Mouse (Mus musculus): ENCODE measurements at regions not wholly inside any gene's neighbourhood (a gene's known extent, or its start where the extent isn't known, plus 50 kb on each side); places are given as distances from the start of the nearest gene placed in this dataset.
A peak's percentile ranks its signal among the peaks of the same experiment; 100 is the strongest.

DNA sequence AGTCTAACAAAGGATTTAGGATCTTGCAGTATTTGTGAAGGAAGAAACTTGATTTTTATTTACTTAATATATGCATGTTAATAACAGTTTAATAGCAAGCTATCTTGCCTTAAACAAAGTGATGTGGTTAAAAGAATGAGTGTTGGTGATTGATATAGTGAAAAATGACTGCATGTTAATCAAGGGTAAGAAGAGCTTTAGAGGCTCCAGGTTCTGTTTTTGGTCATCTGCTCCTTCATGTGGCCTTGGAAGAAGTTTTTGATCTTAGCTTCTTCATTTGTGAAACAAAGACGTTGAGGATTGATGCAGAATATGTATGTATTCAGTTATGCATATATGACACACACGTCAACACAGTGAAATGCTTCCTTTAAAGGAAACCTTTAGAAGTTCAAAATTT lies 97.1 kb upstream of the Palmd start:
- Histone ChIP-seq H3K4me1 (ENCODE audit: control insufficient read depth in 1 of 2, insufficient read depth in 2 of 2, low read length in 2 of 2) (no peaks in the 10 kb centered on the region), H3K27me3 (ENCODE audit: control insufficient read depth in 1 of 2, insufficient read depth in 2 of 2, low read length in 2 of 2) (no peaks in the 10 kb centered on the region; a peak in 2 of 4 replicates), H3K9me3 (replicated peaks; ENCODE audit: insufficient read depth, low read length) (no peaks in the 10 kb centered on the region), H3K79me2 (ENCODE audit: control insufficient read depth, insufficient read depth, low read length, poor library complexity) (no peaks in the 10 kb centered on the region), H3K4me3 (ENCODE audit: control insufficient read depth in 1 of 2, insufficient read depth in 1 of 2, low read depth in 2 of 2, low read length in 2 of 2) (no peak overlapping the region), H3K36me3 (ENCODE audit: control insufficient read depth in 1 of 2, insufficient read depth in 2 of 2, low read length in 2 of 2) (no peaks in the 10 kb centered on the region), H3K9ac (ENCODE audit: control insufficient read depth, low read depth, low read length, poor library complexity, severe bottlenecking) (no peak overlapping the region), H3K27ac (ENCODE audit: control insufficient read depth, low read depth, low read length) (no peak overlapping the region)
- no peak for TF ChIP-seq RCOR1 (IDR thresholded peaks at IDR 0.05; ENCODE audit: low read depth, low read length)
- no peak for TF ChIP-seq E2F4 (IDR thresholded peaks at IDR 0.05; ENCODE audit: borderline replicate concordance, low read depth, low read length)
- no peak for DNase-seq (ENCODE audit: low read depth, low spot score)

DNA sequence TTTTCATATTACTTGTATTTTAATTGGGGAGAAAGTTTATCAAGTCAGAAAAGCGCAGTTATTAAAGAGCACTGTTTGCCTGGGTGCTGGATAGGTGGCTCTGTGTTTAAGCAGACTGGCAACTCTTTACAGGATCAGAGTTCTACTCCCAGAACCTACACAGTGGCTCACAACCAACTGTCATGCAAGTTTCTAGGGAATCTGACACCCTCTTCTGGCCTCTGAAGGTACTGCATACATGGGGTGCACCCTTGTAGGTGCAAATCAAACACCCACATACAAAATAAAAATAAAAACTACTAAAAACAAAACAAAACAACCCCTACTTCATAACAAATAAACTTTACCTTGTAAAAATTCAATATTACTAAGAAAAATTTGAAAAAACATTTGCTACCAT lies 93.0 kb upstream of the Palmd start:
- no peaks in the 10 kb centered on the region for H3K36me3 ChIP-seq (ENCODE audit: control insufficient read depth in 1 of 2, insufficient read depth in 2 of 2, low read length in 2 of 2)
- H3K4me3 ChIP-seq (ENCODE audit: control insufficient read depth in 1 of 2, insufficient read depth in 1 of 2, low read depth in 2 of 2, low read length in 2 of 2), result no peak overlapping the region
- DNase-seq (ENCODE audit: low read depth, low spot score), result peak; percentile 29
- H3K79me2 ChIP-seq (ENCODE audit: control insufficient read depth, insufficient read depth, low read length, poor library complexity), result no peaks in the 10 kb centered on the region
- no peaks in the 10 kb centered on the region for H3K4me1 ChIP-seq (ENCODE audit: control insufficient read depth in 1 of 2, insufficient read depth in 2 of 2, low read length in 2 of 2)
- H3K27me3 ChIP-seq (ENCODE audit: control insufficient read depth in 1 of 2, insufficient read depth in 2 of 2, low read length in 2 of 2), result no peaks in the 10 kb centered on the region; a peak in 1 of 4 replicates
- H3K9ac ChIP-seq (ENCODE audit: control insufficient read depth, low read depth, low read length, poor library complexity, severe bottlenecking), result no peak overlapping the region
- TF ChIP-seq ZC3H11A (IDR thresholded peaks at IDR 0.05; ENCODE audit: low read depth, low read length) (peak; percentile 34), RAD21 (IDR thresholded peaks at IDR 0.05; ENCODE audit: low read depth, low read length) (peak; percentile 55), HCFC1 (IDR thresholded peaks at IDR 0.05; ENCODE audit: low read depth, low read length) (no peak), SMC3 (IDR thresholded peaks at IDR 0.05; ENCODE audit: low read depth, low read length) (peak; percentile 54), CTCF (IDR thresholded peaks at IDR 0.05 in 2 of 3, conservative IDR thresholded peaks at IDR 0.05 in 1 of 3; ENCODE audit: control insufficient read depth in 1 of 3, insufficient read depth in 1 of 3, low read depth in 2 of 3, low read length in 3 of 3, poor library complexity in 1 of 3, severe bottlenecking in 1 of 3) (peak in 2 of 3 experiments; percentile 15 to 47; a peak in 3 of 6 replicates), RCOR1 (IDR thresholded peaks at IDR 0.05; ENCODE audit: low read depth, low read length) (no peak)
- no peak overlapping the region for H3K27ac ChIP-seq (ENCODE audit: control insufficient read depth, low read depth, low read length)
- H3K9me3 ChIP-seq (replicated peaks; ENCODE audit: insufficient read depth, low read length), result no peaks in the 10 kb centered on the region

DNA sequence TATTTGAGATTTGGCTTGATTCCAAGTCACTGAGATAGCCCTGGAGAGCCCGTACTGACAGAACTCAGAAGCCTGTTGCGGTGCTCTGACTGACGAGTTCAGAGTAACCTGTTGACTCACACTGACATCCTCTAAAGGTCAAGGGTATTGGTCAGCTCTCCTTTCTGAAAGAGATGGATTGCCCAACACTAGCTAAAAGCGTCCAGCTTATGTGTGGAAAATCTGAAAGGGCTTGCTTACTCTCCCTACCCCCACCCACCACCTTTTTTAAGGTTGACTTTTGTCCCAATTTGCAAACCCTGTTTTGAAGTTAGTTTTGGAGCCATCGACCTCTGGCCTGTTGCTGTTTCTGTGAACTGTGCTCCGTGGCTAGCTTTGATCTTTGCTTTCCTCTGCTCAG lies 92.4 kb upstream of the Palmd start:
- TF ChIP-seq JUND (IDR thresholded peaks at IDR 0.05; ENCODE audit: low read depth, low read length), result no peak
- TF ChIP-seq SIN3A (IDR thresholded peaks at IDR 0.05; ENCODE audit: low read length), result no peak
- TF ChIP-seq POLR2AphosphoS5 (IDR thresholded peaks at IDR 0.05; ENCODE audit: borderline replicate concordance, low read depth, low read length), result no peak
- no peak for TF ChIP-seq TAL1 (IDR thresholded peaks at IDR 0.05; ENCODE audit: low read length)
- TF ChIP-seq NELFE (IDR thresholded peaks at IDR 0.05; ENCODE audit: low read depth, low read length), result no peak
- TF ChIP-seq ETS1 (IDR thresholded peaks at IDR 0.05; ENCODE audit: low read depth, low read length), result no peak
- no peak for TF ChIP-seq POLR2A (IDR thresholded peaks at IDR 0.05; ENCODE audit: control insufficient read depth in 1 of 2, insufficient read depth in 1 of 2, low read depth in 1 of 2, low read length in 2 of 2, poor library complexity in 1 of 2)
- TF ChIP-seq MYC (IDR thresholded peaks at IDR 0.05; ENCODE audit: low read depth, low read length), result no peak
- no peak for TF ChIP-seq UBTF (IDR thresholded peaks at IDR 0.05; ENCODE audit: borderline replicate concordance, insufficient read depth, low read depth, low read length)
- no peak for TF ChIP-seq RAD21 (IDR thresholded peaks at IDR 0.05; ENCODE audit: low read depth, low read length)
- Histone ChIP-seq H3K9ac (ENCODE audit: control insufficient read depth, low read depth, low read length, poor library complexity, severe bottlenecking) (no peak overlapping the region), H3K27me3 (ENCODE audit: control insufficient read depth in 1 of 2, insufficient read depth in 2 of 2, low read length in 2 of 2) (no peaks in the 10 kb centered on the region; a peak in 1 of 4 replicates), H3K36me3 (ENCODE audit: control insufficient read depth in 1 of 2, insufficient read depth in 2 of 2, low read length in 2 of 2) (no peaks in the 10 kb centered on the region), H3K4me1 (ENCODE audit: control insufficient read depth in 1 of 2, insufficient read depth in 2 of 2, low read length in 2 of 2) (no peaks in the 10 kb centered on the region), H3K79me2 (ENCODE audit: control insufficient read depth, insufficient read depth, low read length, poor library complexity) (no peaks in the 10 kb centered on the region), H3K27ac (ENCODE audit: control insufficient read depth, low read depth, low read length) (no peak overlapping the region), H3K4me3 (ENCODE audit: control insufficient read depth in 1 of 2, insufficient read depth in 1 of 2, low read depth in 2 of 2, low read length in 2 of 2) (no peak overlapping the region), H3K9me3 (replicated peaks; ENCODE audit: insufficient read depth, low read length) (no peaks in the 10 kb centered on the region)
- no peak for DNase-seq (ENCODE audit: low read depth, low spot score)

Measured in MEL (cell line).